Mouse (Mus musculus): ENCODE results near the gene Catsperz.
"Not testable (repeated sequence)": the region's sequence is repeated elsewhere in the genome, so short reads cannot be mapped to it uniquely, and the experiment has no call there.

Gene Catsperz

DNA sequence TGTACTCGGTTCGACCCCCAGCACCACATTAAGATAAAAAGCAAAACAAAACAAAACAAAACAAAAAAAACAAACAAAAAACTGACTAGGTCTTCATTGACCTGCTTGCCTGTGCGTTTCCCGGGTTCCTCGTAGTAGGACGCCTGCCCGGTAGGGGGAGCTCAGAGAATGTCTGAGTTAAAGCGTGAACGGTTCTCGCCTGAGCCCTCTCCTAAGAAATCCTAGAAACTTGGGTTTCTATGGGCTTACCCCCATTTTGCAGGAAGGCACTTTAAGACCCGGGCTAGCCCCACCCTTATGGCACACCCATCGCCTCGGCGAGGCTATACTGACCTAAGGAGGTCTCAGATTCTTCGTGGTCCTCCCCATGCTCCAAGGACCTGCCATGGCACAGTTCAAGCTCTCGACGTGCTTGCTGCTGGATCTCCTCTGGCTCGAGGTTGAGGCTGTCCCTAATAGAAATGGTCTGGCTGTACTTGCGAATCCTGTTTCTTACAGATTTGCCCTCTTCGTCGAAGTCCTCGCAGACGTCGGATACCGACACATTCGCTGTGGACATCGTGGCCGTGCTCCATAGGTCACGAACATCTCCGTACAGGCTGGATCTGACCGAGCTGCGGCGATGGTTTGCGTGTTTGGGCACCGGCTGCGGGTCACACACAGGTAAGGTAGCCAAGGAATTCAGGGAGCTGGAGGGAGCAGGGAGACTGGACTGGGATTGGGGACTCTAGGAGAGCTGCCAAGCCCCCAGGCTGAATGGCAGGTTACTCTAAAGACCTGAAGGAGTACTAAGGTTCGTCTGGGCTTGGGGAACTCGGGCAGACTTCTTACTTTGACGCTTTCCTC lies 496 bp downstream of the Catsperz start:
- DNase-seq (ENCODE audit: low spot score), result peak; percentile 66

DNA sequence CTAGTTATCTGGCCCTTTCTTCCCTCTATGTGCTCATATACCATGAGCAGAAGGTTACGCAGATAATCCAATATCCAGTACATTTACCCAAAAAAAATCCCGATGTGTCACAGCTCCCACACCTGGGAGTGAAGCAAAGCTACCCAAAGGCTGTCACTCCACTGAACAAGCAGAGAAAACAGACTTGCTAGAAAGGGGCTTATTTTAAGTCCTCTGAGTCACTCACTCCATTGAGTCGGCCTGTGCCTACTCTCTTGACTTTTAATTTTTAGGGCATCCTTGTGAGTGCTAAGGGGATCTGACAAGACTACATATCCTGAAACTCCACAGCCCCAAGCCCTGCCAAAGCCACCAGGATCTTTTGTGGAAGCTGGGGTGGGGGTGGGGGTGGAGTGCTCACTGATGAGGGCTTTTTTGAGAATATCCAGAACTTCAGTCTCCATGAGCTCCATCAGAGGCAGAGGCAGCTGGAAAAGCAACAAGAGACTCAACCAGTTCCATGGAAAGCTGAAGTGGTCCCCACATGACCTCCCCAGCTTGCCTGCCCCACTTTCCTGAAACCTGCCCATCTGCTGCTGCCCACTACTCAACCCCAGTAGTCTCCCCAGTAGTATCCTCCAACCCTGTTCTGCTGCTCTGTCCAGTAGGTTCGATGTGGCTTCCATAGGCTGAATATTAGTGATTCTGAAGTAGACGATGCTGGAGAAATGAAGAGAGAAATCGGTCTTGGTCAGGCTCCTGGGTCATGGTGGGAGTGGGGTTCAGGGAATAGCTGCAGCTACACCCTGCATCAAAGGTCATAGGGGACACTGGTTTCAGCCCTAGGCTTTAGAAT lies 2.1 kb downstream of the Catsperz start:
- no peak for DNase-seq (ENCODE audit: low spot score)

DNA sequence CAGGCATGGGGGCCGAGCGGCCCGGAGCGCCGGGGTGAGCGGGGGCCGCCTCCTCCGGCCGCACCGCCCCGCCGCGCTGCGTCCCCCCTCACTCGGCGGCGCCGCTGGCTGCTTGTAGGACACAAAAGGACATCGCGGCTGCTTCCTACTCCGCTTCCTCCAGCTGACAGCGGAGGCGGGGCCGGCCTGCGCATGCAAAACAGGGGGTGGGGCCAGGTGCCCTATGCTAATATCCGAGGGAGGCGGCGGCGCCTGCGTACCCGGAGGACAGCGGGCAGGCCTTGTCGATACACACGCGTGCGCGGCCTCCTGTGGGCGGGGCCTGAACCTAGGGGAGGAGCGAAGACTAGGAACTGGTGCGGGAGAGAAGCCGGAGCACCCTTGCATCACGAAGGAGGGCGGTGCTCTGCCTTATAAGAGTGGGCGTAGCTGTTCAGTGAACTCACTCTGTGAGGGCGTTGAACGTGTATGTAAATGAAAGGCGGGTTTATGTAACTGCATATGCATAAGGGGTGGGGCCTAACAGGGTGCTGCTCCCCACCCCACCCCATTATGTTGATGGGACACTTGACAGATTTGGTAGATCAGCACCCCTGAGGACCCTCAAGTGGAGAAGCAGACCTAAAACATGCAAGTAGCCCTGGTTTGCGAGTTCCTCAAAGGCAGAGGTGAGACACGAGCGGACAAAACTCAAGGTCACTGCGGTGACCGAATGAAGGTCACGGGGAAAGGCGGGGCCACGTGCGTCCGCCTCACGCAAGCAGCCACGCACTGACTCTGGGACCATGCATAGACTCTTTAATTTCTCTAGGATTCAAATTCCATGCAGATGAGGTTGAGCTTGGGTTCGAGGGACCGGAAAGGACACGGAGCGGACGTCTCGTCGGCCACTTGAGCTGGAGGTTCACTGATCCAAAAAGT lies 3.3 kb downstream of the Catsperz start, which contains the start of gene Esrra:
Gene Esrra (minus strand): TSS at position 167 of the 921 bp plus-strand sequence.
- peak; percentile 100 for DNase-seq (ENCODE audit: low spot score)

DNA sequence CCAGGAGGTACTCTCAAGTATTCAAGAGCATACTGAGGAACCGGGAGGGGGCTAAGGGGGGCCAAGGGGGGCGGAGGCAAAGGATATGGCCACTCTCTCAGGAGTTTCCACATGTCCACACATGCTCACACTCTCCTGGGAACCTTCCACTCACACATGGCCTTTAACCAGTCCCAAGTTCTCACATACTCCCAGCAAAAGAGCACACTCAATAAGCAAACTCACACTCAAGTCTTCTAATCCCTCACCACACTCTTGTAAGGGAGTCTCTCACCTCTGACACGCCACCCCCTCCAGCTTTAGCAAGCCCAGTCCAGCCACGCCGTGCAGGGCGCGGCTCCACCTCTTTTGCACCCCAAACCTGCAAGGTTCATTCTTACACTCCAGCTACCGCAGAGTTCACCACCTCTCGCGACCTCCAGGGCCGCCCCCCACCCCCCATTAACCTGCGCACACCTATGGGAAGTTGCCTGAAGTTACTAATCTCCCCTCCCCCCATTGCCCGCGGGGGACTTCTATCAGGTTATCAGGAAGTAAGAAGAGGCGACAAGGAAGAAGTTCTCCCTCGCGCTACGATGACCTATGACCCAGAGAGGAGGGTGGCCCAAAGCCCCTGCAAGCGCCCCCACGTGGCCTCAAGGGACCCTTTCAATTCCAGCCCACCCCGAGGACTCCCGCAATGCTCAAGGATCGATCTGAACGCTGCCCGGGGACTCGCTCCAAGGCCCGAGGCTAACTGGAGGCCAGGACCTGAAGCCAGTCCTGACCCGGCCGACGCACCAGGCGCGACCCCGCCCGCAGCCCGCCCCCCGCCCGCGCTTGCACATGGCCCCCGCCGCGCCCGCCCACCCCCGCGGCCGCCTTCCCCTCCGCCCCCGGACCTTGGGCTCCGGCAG lies 4.2 kb downstream of the Catsperz start:
- DNase-seq (ENCODE audit: low spot score), result no peak

DNA sequence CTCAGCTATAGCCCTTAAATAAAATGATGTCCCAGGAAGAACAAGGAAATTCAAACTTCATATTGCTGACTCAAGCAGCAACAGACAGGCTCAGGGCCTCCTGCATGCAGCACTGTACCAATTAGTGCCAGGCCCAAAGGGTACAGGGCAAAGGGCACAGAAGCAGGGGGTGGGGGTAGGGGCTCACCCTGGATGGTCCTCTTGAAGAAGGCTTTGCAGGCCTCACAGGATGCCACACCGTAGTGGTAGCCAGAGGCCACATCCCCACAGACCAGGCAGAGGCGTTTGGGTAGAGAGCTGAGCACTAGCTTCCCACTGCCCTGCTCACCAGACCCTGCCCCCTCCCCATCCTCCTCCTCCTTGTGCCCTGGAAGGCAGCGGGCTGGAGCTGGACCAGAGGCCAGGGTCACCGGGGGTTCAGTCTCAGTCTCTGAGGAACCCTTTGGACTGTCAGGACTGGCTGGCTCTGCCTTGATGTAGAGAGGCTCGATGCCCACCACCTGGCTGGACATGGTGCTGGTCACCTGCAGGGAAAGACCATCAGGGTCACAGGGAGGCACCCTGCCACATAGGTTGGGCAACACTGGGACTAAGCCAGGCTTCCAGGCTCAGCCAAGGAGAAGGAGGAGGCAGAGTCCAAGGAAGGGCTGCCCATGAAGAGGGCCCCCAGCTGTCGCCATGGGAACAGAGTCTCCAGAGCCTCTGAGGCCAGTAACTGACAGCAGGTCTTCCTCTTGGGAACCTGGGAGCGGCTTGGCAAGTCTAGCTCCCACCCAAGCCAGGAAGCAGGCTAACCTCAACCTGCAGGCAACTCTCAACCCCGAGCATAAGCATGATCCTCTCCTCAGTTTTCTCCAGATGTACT lies 5.1 kb downstream of the Catsperz start:
- no peak for DNase-seq (ENCODE audit: low spot score)

DNA sequence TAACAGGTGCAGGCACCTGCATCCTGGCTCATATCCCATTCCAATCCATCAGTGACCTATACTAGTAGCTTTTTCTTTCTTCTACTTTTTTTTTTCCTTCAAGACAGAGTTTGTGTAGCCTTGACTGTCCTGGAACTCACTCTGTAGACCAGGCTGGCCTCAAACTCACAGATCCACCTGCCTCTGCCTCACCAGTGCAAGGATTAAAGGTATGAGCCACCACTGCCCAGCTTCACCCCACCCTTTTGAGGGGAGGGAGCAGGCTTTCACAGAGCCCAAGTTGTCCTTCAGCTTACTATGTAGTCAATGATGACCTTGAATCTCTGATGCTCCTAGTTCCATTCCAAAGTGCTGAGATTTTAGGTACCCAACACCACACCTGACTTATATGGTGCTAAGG lies 5.7 kb downstream of the Catsperz start:
- DNase-seq (ENCODE audit: low spot score), result no peak

DNA sequence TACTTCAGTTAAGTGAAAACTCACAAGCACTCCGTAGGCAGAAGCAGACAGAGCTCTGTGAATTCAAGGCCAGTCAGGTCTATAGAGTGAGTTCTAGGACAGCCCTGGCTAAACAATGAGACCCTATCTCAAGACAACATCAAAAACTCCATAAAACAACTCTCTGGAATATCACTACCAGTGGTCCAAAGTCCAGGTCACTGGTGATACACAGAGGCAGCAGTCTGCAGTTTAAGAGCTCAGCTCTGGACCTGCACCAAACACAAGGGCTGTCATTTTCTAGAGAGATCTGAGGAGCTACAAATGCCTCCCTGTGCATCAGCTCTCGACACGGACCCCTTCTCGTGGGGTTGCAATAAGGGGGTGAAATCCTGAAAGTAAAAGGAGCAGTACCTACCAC lies 6.9 kb downstream of the Catsperz start:
- no peak for DNase-seq (ENCODE audit: low spot score)

DNA sequence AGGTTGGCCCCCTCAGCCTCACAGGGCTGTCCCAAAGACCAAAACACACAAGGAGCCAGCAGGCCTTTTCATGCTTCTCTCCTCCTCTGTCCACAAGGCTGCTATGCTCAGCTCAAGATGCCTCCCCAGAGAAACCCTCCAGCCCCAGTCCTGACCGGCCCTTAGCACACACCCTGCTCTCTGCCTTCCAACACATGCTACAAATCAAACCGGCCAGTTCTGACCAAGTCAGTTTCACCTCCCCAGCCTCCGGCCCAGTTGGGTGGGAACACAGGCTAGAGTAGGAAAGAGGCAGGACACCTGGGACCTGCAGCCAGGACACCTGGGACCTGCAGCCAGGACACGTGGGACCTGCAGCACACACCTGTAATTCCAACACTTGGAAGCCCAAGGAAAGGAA lies 8.7 kb downstream of the Catsperz start:
- no peak for DNase-seq (ENCODE audit: low spot score)

DNA sequence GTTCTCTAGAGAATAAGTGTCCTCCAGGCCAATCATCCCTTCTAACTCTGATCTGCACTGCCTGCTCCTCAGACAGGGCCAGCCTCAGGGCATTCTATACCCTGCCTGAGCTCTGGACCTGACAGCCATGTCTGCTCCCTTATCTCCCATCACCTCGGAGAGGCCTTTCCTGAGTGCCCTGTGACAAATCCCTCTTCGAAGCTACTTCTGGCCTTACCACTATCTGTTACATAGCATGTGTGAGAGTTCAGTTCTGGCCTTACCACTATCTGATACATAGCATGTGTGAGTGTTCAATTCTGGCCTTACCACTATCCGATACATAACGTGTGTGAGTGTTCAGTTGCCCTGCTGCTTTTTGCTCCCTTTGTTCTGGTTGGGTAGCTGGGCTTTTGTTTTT lies 9.9 kb downstream of the Catsperz start:
- no peak for DNase-seq (ENCODE audit: low spot score)

DNA sequence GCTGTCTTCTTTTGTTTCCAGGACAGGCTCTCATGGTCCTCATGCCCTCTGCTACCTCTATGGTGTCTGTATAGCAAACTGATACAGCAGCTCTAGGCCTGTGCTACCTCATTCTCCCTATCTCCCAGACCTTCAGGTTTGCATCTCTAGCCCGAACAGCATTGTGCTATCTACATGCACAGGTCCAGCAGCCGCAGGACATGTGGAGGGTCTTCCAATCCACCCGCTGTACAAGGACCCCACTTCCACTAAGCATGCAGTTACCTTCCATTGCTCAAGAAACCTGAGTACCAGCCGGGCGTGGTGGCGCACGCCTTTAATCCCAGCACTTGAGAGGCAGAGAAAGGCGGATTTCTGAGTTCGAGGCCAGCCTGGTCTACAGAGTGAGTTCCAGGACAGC lies 10.6 kb downstream of the Catsperz start:
- DNase-seq (ENCODE audit: low spot score), result no peak

DNA sequence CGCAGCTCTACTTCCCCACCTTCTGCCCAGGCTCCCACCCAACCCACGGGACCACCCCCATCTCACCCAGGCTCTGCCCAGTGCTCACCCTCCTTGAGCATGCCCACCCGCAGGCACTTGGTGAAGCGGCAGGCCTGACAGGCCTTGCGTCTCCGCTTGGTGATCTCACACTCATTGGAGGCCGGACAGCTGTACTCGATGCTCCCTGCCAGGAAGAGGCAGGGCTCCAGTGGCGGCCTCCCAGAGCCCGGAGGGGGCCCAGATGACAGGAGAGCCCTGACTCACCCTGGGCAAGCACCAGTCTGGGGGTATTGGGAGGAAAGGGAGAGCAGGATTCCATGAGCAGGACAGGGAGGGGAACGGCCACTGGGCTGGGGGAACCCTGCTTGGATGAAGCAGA lies 11.2 kb downstream of the Catsperz start:
- DNase-seq (ENCODE audit: low spot score), result no peak

DNA sequence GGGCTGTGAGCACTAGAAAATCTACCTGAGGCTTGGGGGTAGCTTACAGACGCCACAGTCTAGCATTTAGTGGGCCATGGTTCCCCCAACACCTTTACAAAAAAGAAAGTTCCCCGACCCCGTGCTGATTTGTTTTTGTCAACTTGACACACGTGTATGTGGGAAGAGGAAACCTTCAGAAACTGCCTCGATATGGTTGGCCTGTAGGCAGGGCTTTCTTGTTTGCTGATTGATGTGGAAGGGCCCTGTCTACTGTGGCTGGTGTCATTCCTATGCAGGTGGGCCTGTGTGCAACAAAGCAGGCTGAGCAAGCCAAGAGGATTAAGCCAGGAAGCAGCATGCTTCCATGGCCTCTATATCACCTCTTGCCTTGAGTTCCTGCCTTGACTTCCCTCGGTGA lies 12.1 kb downstream of the Catsperz start:
- no peak for DNase-seq (ENCODE audit: low spot score)

DNA sequence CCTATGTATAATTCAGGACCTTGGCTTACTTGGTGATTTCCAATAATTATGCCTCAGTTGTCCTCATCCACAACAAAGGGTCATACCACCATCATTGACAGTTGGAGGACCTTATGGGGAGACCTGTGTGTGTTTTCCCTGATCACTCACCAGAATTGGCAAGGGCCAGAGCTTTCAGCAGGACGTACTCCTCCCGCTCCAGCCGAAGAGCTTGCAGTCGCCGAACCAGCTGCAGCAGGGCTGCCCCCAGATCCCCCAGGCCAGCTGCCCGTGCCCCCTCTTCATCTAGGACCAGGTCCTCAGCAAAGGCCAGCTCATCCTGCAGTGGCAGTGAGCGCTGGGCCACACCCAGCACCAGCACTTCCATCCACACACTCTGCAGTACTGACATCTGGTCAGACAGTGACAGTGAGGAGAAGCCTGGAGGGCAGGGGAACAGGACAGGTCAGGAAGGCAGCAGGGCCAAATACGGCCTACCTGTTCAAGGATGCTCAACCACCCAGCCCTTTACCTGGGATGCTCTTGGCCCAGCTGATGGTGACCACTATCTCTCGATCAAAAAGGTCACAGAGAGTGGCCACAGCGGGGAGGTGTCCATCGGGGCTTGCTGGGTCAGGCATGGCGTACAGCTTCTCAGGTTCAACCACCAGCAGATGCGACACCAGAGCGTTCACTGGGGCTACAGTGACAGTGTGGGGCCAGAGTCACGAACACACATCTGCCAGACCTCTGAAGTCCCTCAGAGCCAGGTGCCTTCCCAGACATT lies 12.8 kb downstream of the Catsperz start:
- DNase-seq (ENCODE audit: low spot score), result no peak

DNA sequence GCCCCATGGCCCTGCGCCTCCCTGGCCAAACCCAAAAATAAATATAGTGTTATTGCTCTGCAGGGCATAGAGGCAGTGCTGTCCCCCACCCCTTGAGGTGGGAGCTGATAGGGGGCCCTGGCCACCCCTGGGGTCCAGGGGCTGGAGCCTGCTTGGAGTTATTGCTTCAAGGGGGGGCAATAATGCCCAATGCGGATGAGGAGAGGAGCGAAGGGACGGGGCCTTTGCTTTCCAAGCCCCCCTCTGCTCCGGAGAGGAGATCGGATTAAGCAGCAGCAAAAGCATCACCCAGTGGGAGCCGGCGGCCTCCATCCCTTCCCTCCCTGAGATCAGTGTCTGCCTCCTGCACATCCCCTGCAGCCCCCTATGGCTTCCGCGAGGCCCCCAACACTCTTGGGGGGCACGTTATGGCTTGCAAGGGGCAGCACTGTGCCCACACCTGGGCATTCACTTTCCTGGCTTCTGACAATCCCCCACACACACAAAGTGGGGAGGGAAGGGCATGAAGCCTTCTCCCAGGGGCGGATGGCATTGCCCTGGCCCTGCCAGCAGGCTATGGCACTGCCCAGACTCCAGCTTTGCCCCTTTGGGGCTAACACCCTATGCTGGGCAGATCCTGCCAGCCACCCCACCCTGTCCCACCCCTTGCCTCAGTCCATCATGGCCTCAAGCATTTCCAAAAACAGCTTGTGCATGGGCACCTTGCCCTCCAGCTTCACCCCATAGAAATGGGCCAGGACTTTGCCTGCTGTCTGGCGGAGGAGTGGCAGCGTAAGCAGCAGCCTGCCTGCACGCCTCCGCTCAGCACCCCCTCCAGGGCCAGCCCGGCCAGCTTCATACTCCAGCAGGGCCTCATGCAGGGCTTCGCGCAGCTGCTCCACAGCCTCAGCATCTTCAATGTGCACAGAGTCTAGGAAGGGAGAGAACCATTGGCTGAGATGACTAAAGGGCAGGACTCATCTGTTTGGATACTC lies 13.8 kb downstream of the Catsperz start:
- no peak for DNase-seq (ENCODE audit: low spot score)

DNA sequence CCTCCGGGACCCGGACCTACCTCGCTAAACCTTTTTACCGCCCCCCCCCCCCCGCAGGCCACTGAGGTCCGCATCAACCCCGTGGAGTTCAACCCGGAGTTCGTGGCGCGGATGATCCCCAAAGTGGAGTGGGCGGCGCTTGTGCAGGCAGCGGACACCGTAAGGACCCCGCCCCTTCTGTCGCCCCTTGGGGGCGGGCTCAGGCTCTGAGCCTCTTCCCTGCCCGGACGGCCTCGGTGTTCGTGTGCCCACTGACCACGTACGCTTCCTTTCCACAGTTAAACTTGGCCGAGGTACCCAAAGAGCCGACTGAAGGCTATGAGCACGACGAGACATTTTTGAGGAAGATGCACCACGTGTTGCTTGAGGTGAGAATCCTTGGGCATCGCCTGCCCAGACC lies 14.9 kb downstream of the Catsperz start:
- not testable (repeated sequence) for DNase-seq (ENCODE audit: low spot score)

DNA sequence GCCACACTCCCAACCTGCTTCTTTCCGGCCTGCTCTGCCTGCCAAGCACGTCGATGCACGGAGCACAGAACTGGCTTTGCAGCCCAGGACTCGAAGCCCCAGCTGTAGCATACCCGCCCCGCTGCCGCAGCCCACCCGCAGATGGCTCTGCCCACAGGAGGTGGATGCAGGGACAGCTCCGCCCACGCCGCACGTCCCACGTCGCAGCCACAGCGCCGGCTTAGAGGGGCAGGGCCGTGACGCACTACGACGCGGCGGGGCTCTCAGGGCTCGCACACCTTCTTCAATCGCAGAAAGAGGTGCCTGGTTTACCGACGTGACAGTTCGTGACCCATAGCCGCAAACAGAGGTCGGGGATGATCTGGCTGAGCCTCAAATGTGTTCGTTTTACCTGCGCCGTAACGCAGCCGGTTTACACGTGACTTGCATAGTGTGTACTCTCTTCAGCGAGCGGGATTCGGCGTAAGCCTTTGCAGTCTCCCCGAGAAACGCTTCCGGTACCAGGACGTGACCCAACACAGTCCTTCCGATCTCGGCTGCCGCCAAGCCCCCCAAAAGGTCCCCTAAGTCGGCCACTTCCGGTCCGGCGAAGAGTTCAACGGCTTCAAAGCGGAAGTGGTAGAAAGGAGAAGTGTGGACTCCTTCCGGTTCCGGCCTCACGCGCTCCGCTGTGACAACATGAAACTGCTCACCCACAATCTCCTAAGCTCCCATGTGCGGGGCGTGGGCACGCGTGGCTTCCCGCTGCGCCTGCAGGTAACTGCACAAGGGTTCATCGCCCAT lies 15.5 kb downstream of the Catsperz start, which contains the start of the genes Trmt112 and Prdx5:
Gene Trmt112 (plus strand): TSS at position 192 of the 783 bp plus-strand sequence.
Gene Prdx5 (minus strand): TSS at position 600 of the 783 bp plus-strand sequence.
- DNase-seq (ENCODE audit: low spot score), result peak; percentile 66

DNA sequence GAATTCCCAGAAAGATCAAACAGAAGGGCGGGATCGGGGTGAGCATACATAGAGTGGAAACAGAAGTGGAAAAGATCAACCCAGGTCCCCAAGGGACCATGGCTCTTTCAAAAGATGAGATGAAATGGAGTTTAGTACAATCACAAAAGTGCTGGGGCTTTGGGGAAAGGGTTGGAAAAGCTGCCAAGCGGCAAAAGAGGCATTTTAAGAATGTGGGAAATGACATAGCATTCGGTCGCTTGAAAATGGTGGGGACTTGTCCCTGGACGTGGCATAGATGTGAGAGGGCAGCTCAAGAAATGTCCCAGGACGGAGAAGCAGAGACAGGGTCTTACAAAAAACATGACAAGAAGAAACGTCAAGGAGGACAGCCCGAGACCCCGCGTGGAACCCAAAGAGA lies 16.2 kb downstream of the Catsperz start:
- no peak for DNase-seq (ENCODE audit: low spot score)

All from urinary bladder, postnatal 10 days (tissue).